9 mouse cellular contexts compared by ENCODE assay signal in genomic region chr2:31760486-31760885, GRCm38 (mm10). TPM values are rescaled to one million over a fixed set of nuclear protein-coding genes. Genes with fewer than 3 reads are reported as not detected.
A peak's percentile ranks its signal among the peaks of the same experiment; 100 is the strongest.
DNase-seq lines count a peak whose midpoint lies in the region; ATAC-seq and TF ChIP-seq lines count a peak whose summit lies in the region.
"Had no signal": no experiment of that assay in that cellular context is flagged by ENCODE, and none has a peak within 500 bp of the region (broad histone marks: within the 10 kb centered on the region; RNA-seq: fewer than 3 reads in every experiment).

No protein-coding gene starts in this region.

- no peak for TF ChIP-seq EP300 in MEL (IDR thresholded peaks at IDR 0.05; ENCODE audit: low read depth in 1 of 2, low read length in 2 of 2)

- peak overlapping the region; percentile 77 for H3K4me3 ChIP-seq in heart, embryonic 13.5 days
- H3K4me3 ChIP-seq in MEL (ENCODE audit: control insufficient read depth in 1 of 2, insufficient read depth in 1 of 2, low read depth in 2 of 2, low read length in 2 of 2), result peak overlapping the region; percentile 70 to 77
- H3K4me3 ChIP-seq in hindbrain, embryonic 11.5 days (ENCODE audit: low read depth, low read length), result peak overlapping the region; percentile 80
- H3K4me3 ChIP-seq in midbrain, embryonic 12.5 days, result peak overlapping the region; percentile 84

- 0% methylated on average over 1 of the region's 1 CpGs for whole genome bisulfite sequencing in heart, embryonic 13.5 days
- WGBS in hindbrain, embryonic 11.5 days, result 0% methylated on average over 1 of the region's 1 CpGs
- WGBS in midbrain, embryonic 12.5 days, result 0% methylated on average over 1 of the region's 1 CpGs

- H3K79me2 ChIP-seq in MEL (ENCODE audit: control insufficient read depth, insufficient read depth, low read length, poor library complexity), result peaks cover 31% of the 10 kb centered on the region

- no peak for TF ChIP-seq RAD21 in MEL (IDR thresholded peaks at IDR 0.05; ENCODE audit: low read depth, low read length)

- no peak for DNase-seq in heart, postnatal 25 days (ENCODE audit: low spot score)
- no peak for DNase-seq in MEL (ENCODE audit: low read depth, low spot score)
- DNase-seq in hindbrain, embryonic 11.5 days (ENCODE audit: low spot score), result peak; percentile 50
- DNase-seq in frontal cortex, postnatal 10 days (ENCODE audit: low spot score in 2 of 2), result no peak
- no peak for DNase-seq in left cerebral cortex, postnatal 4 days

- TF ChIP-seq POLR2A in MEL (IDR thresholded peaks at IDR 0.05; ENCODE audit: control insufficient read depth in 1 of 2, insufficient read depth in 1 of 2, low read depth in 1 of 2, low read length in 2 of 2, poor library complexity in 1 of 2), result no peak

- no peaks in the 10 kb centered on the region for H3K27me3 ChIP-seq in heart, embryonic 13.5 days (replicated peaks)
- H3K27me3 ChIP-seq in MEL (ENCODE audit: control insufficient read depth in 1 of 2, insufficient read depth in 2 of 2, low read length in 2 of 2), result no peaks in the 10 kb centered on the region
- H3K27me3 ChIP-seq in hindbrain, embryonic 11.5 days (ENCODE audit: control insufficient read depth, insufficient read depth, low read length), result no peaks in the 10 kb centered on the region
- H3K27me3 ChIP-seq in midbrain, embryonic 12.5 days, result no peaks in the 10 kb centered on the region
- H3K27me3 ChIP-seq: Patski had no signal

- H3K4me2 ChIP-seq in heart, embryonic 13.5 days, result peak overlapping the region; percentile 95
- H3K4me2 ChIP-seq in hindbrain, embryonic 11.5 days (replicated peaks; ENCODE audit: low read depth, low read length), result peak overlapping the region; percentile 76
- peak overlapping the region; percentile 69 for H3K4me2 ChIP-seq in midbrain, embryonic 12.5 days (replicated peaks)

- H3K27ac ChIP-seq in heart, embryonic 13.5 days (replicated peaks), result peak overlapping the region; percentile 96
- H3K27ac ChIP-seq in MEL (ENCODE audit: control insufficient read depth, low read depth, low read length), result peak overlapping the region; percentile 48
- peak overlapping the region; percentile 32; the same call in 1 of the 2 replicates for H3K27ac ChIP-seq in hindbrain, embryonic 11.5 days (ENCODE audit: low read depth, low read length)
- peak overlapping the region; percentile 82; the same call in 1 of the 2 replicates for H3K27ac ChIP-seq in midbrain, embryonic 12.5 days (replicated peaks)

- H3K9ac ChIP-seq in heart, embryonic 13.5 days, result peak overlapping the region; percentile 93
- H3K9ac ChIP-seq in MEL (ENCODE audit: control insufficient read depth, low read depth, low read length, poor library complexity, severe bottlenecking), result peak overlapping the region; percentile 99
- H3K9ac ChIP-seq in hindbrain, embryonic 11.5 days (ENCODE audit: low read depth, low read length), result peak overlapping the region; percentile 93
- peak overlapping the region; percentile 90 for H3K9ac ChIP-seq in midbrain, embryonic 12.5 days (replicated peaks)

- H3K36me3 ChIP-seq in heart, embryonic 13.5 days, result peaks cover 9% of the 10 kb centered on the region; the same call in 1 of the 2 replicates
- H3K36me3 ChIP-seq in MEL (ENCODE audit: control insufficient read depth in 1 of 2, insufficient read depth in 2 of 2, low read length in 2 of 2), result peaks cover 0 to 25% of the 10 kb centered on the region in 2 experiments; a peak in 2 of 4 replicates
- H3K36me3 ChIP-seq in hindbrain, embryonic 11.5 days (ENCODE audit: control insufficient read depth, insufficient read depth, low read length), result no peaks in the 10 kb centered on the region
- H3K36me3 ChIP-seq in midbrain, embryonic 12.5 days, result no peaks in the 10 kb centered on the region

- ATAC-seq in heart, embryonic 13.5 days (ENCODE audit: extremely low read depth, insufficient number of reproducible peaks, low FRiP score, low TSS enrichment), result no peak
- no peak for ATAC-seq in hindbrain, embryonic 11.5 days (ENCODE audit: low FRiP score)
- no peak for ATAC-seq in midbrain, embryonic 12.5 days (ENCODE audit: low FRiP score, low read depth)
- ATAC-seq in megakaryocyte progenitor cell, adult 5-6 weeks (replicated peaks; ENCODE audit: poor library complexity), result no peak

- TF ChIP-seq CTCF in MEL (IDR thresholded peaks at IDR 0.05 in 2 of 3, conservative IDR thresholded peaks at IDR 0.05 in 1 of 3; ENCODE audit: control insufficient read depth in 1 of 3, insufficient read depth in 1 of 3, low read depth in 2 of 3, low read length in 3 of 3, poor library complexity in 1 of 3, severe bottlenecking in 1 of 3), result no peak

- intact Hi-C loops in heart, postnatal 25 days (cut with DNase I), result no loop called here
- intact Hi-C loops in left cerebral cortex, postnatal 4 days (cut with DNase I), result no loop called here

- peaks cover 71% of the 10 kb centered on the region for H3K4me1 ChIP-seq in heart, embryonic 13.5 days
- H3K4me1 ChIP-seq in MEL (ENCODE audit: control insufficient read depth in 1 of 2, insufficient read depth in 2 of 2, low read length in 2 of 2), result peaks cover 5 to 27% of the 10 kb centered on the region in 2 experiments
- peaks cover 6% of the 10 kb centered on the region for H3K4me1 ChIP-seq in hindbrain, embryonic 11.5 days (replicated peaks; ENCODE audit: control insufficient read depth, insufficient read depth, low read length)
- H3K4me1 ChIP-seq in midbrain, embryonic 12.5 days, result peaks cover 44% of the 10 kb centered on the region

- no peaks in the 10 kb centered on the region for H3K9me3 ChIP-seq in heart, embryonic 13.5 days
- H3K9me3 ChIP-seq in MEL (replicated peaks; ENCODE audit: insufficient read depth, low read length), result no peaks in the 10 kb centered on the region
- no peaks in the 10 kb centered on the region for H3K9me3 ChIP-seq in hindbrain, embryonic 11.5 days (ENCODE audit: control insufficient read depth, low read length)
- no peaks in the 10 kb centered on the region for H3K9me3 ChIP-seq in midbrain, embryonic 12.5 days

TF ChIP-seq in MEL, 35 proteins besides CTCF, POLR2A, EP300 and RAD21:
- TF ChIP-seq MXI1 (IDR thresholded peaks at IDR 0.05; ENCODE audit: low read depth, low read length), result peak; percentile 30; the same call in 1 of the 2 replicates
- TF ChIP-seq TAL1 (IDR thresholded peaks at IDR 0.05; ENCODE audit: low read length), result no peak

RNA-seq across cellular contexts. Expression of gene Qrfp, which starts 49.9 kb away (rescaled TPM):
- polyA plus RNA-seq in heart, embryonic 13.5 days (2015; fragmentation: Nextera tagmentation; extraction: Ambion mirVana), result 0.05 and 0.09 TPM in 2 replicates
- total RNA-seq in heart, postnatal 25 days (2021), result not detected
- total RNA-seq in MEL (2012; rRNA removed), result not detected in 2 replicates
- under 1 TPM in 1 of 2 experiments, not detected in 1; 0.13 TPM for polyA plus RNA-seq in MEL (2012; ENCODE audit: insufficient read depth in 1 of 2, insufficient read length in 2 of 2, low read depth in 1 of 2, low replicate concordance in 2 of 2, missing spikeins in 1 of 2)
- polyA plus RNA-seq in hindbrain, embryonic 11.5 days (2014; fragmentation: Nextera tagmentation; extraction: Ambion mirVana), result 0.08 and 0.28 TPM in 2 replicates
- 0.09 and 0.12 TPM in 2 replicates for polyA plus RNA-seq in midbrain, embryonic 12.5 days (2016; fragmentation: Nextera tagmentation; extraction: Ambion mirVana)
- not detected for total RNA-seq in left cerebral cortex, postnatal 4 days (2021)
- total RNA-seq in megakaryocyte progenitor cell, adult 5-6 weeks (2015), result not detected in 2 replicates
- total RNA-seq in megakaryocyte progenitor cell, adult 5-6 weeks (2017), result not detected in 2 replicates
- polyA plus RNA-seq: Patski had no signal

Comparison
In these comparisons a context has a peak if more than half of its experiments do, and no peak if none do; other contexts are left out.
1. H3K27ac ChIP-seq: peak in every context shown above with its lines; median percentile 96 in heart, embryonic 13.5 days; 82 in midbrain, embryonic 12.5 days; 48 in MEL; 32 in hindbrain, embryonic 11.5 days.